Mouse (Mus musculus): Measurements from ENCODE around the gene Atp6v1e1. TPM values are rescaled to one million over a fixed set of nuclear protein-coding genes. Genes with fewer than 3 reads are reported as not detected.
A peak's percentile ranks its signal among the peaks of the same experiment; 100 is the strongest.

Atp6v1e1 gene
- polyA plus RNA-seq, 1 experiment from 2014 or later, result 193 TPM

GRCm38 (mm10) chr6:120795422-120796086 is 27.0 kb downstream of the Atp6v1e1 start:
- TF ChIP-seq EP300 (IDR thresholded peaks at IDR 0.05; ENCODE audit: low read depth) (no peak), CTCF (IDR thresholded peaks at IDR 0.05; ENCODE audit: low read depth) (no peak)

GRCm38 (mm10) chr6:120792947-120793346 is 29.6 kb downstream of the Atp6v1e1 start:
- no peaks in the 10 kb centered on the region for H3K9me3 ChIP-seq (ENCODE audit: low read length)
- no peak overlapping the region for H3K9ac ChIP-seq (replicated peaks)
- peaks cover 2% of the 10 kb centered on the region for H3K4me1 ChIP-seq (ENCODE audit: insufficient read depth)
- H3K36me3 ChIP-seq (replicated peaks; ENCODE audit: insufficient read depth, low read length), result peaks cover 71% of the 10 kb centered on the region
- DNase-seq, result no peak
- no peaks in the 10 kb centered on the region for H3K27me3 ChIP-seq (ENCODE audit: insufficient read depth, low read length)
- TF ChIP-seq CTCF (IDR thresholded peaks at IDR 0.05; ENCODE audit: low read depth) (peak; percentile 43), EP300 (IDR thresholded peaks at IDR 0.05; ENCODE audit: low read depth) (no peak)
- no peak overlapping the region for H3K4me2 ChIP-seq (ENCODE audit: low read depth, low read length)
- no peak overlapping the region for H3K27ac ChIP-seq (ENCODE audit: low read depth)
- no peak overlapping the region for H3K4me3 ChIP-seq (ENCODE audit: low read depth, low read length)
- 88% methylated on average over 8 of the region's 8 CpGs for WGBS (ENCODE audit: insufficient replicate concordance)
- no peak for ATAC-seq

More at GRCm38 (mm10) chr6:120795422-120796086, 27.0 kb downstream of the Atp6v1e1 start:
- H3K9me3 ChIP-seq (ENCODE audit: low read length), result no peaks in the 10 kb centered on the region
- no peak overlapping the region for H3K9ac ChIP-seq (replicated peaks)
- H3K4me1 ChIP-seq (ENCODE audit: insufficient read depth), result no peaks in the 10 kb centered on the region; the same call in 1 of the 2 replicates
- peak; percentile 10; the same call in 1 of the 2 replicates for ATAC-seq
- H3K27ac ChIP-seq (ENCODE audit: low read depth), result no peak overlapping the region
- H3K4me2 ChIP-seq (ENCODE audit: low read depth, low read length), result no peak overlapping the region
- 42% methylated on average over 5 of the region's 5 CpGs for WGBS (ENCODE audit: insufficient replicate concordance)
- no peak for DNase-seq
- H3K27me3 ChIP-seq (ENCODE audit: insufficient read depth, low read length), result no peaks in the 10 kb centered on the region
- peaks cover 93% of the 10 kb centered on the region for H3K36me3 ChIP-seq (replicated peaks; ENCODE audit: insufficient read depth, low read length)
- no peak overlapping the region for H3K4me3 ChIP-seq (ENCODE audit: low read depth, low read length)

DNA sequence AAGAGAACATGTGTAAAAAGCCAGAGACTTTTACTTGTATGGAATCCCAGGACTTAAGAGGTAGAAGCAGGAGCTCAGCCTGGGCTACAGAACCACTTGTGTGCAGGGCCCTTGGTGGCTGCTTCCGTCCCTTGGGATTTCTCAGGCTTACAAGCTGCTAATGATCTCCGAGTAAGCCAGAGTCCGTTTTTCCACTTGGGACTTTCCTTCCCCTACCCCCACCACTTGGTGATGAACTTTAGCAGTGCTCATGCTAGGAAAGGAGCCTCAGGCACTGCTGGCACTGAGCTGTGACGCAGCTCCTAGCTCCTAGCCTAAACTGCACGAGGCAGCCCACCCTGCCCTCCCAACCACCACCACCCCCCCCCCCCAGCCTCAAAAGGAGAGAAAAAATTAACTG is 31.9 kb downstream of the Atp6v1e1 start:
- Histone ChIP-seq H3K4me2 (ENCODE audit: low read depth, low read length) (no peak overlapping the region), H3K27me3 (ENCODE audit: insufficient read depth, low read length) (no peaks in the 10 kb centered on the region), H3K9me3 (ENCODE audit: low read length) (no peaks in the 10 kb centered on the region), H3K27ac (ENCODE audit: low read depth) (no peak overlapping the region), H3K9ac (replicated peaks) (no peak overlapping the region), H3K4me1 (ENCODE audit: insufficient read depth) (peaks cover 2% of the 10 kb centered on the region), H3K4me3 (ENCODE audit: low read depth, low read length) (no peak overlapping the region), H3K36me3 (replicated peaks; ENCODE audit: insufficient read depth, low read length) (peaks cover 49% of the 10 kb centered on the region)
- WGBS (ENCODE audit: insufficient replicate concordance), result 83% methylated on average over 5 of the region's 5 CpGs
- TF ChIP-seq EP300 (IDR thresholded peaks at IDR 0.05; ENCODE audit: low read depth) (no peak), CTCF (IDR thresholded peaks at IDR 0.05; ENCODE audit: low read depth) (no peak)
- DNase-seq (no peak), ATAC-seq (no peak)

GRCm38 (mm10) chr6:120790153-120790552 is 32.4 kb downstream of the Atp6v1e1 start:
- Histone ChIP-seq H3K4me3 (ENCODE audit: low read depth, low read length) (no peak overlapping the region), H3K4me2 (ENCODE audit: low read depth, low read length) (no peak overlapping the region), H3K9ac (replicated peaks) (no peak overlapping the region), H3K4me1 (ENCODE audit: insufficient read depth) (peaks cover 2% of the 10 kb centered on the region), H3K36me3 (replicated peaks; ENCODE audit: insufficient read depth, low read length) (peaks cover 43% of the 10 kb centered on the region), H3K27ac (ENCODE audit: low read depth) (no peak overlapping the region), H3K9me3 (ENCODE audit: low read length) (no peaks in the 10 kb centered on the region), H3K27me3 (ENCODE audit: insufficient read depth, low read length) (no peaks in the 10 kb centered on the region)
- 62% methylated on average over 11 of the region's 11 CpGs for WGBS (ENCODE audit: insufficient replicate concordance)
- peak; percentile 47 for ATAC-seq
- TF ChIP-seq CTCF (IDR thresholded peaks at IDR 0.05; ENCODE audit: low read depth) (no peak), EP300 (IDR thresholded peaks at IDR 0.05; ENCODE audit: low read depth) (no peak)
- peak; percentile 60 for DNase-seq

GRCm38 (mm10) chr6:120788904-120789303 is 33.7 kb downstream of the Atp6v1e1 start:
- no peak overlapping the region for H3K4me2 ChIP-seq (ENCODE audit: low read depth, low read length)

GRCm38 (mm10) chr6:120788068-120788607 is 34.5 kb downstream of the Atp6v1e1 start:
- TF ChIP-seq EP300 (IDR thresholded peaks at IDR 0.05; ENCODE audit: low read depth) (no peak), CTCF (IDR thresholded peaks at IDR 0.05; ENCODE audit: low read depth) (no peak)
- Histone ChIP-seq H3K27ac (ENCODE audit: low read depth) (no peak overlapping the region), H3K36me3 (replicated peaks; ENCODE audit: insufficient read depth, low read length) (peaks cover 24% of the 10 kb centered on the region), H3K27me3 (ENCODE audit: insufficient read depth, low read length) (no peaks in the 10 kb centered on the region), H3K9me3 (ENCODE audit: low read length) (no peaks in the 10 kb centered on the region), H3K4me3 (ENCODE audit: low read depth, low read length) (no peak overlapping the region), H3K9ac (replicated peaks) (no peak overlapping the region), H3K4me2 (ENCODE audit: low read depth, low read length) (no peak overlapping the region), H3K4me1 (ENCODE audit: insufficient read depth) (peaks cover 2% of the 10 kb centered on the region)
- no peak for DNase-seq
- WGBS (ENCODE audit: insufficient replicate concordance), result 76% methylated on average over 5 of the region's 5 CpGs
- ATAC-seq, result no peak

More at GRCm38 (mm10) chr6:120788904-120789303, 33.7 kb downstream of the Atp6v1e1 start:
- no peaks in the 10 kb centered on the region for H3K27me3 ChIP-seq (ENCODE audit: insufficient read depth, low read length)
- DNase-seq (no peak), ATAC-seq (no peak)
- no peak overlapping the region for H3K9ac ChIP-seq (replicated peaks)
- TF ChIP-seq EP300 (IDR thresholded peaks at IDR 0.05; ENCODE audit: low read depth) (no peak), CTCF (IDR thresholded peaks at IDR 0.05; ENCODE audit: low read depth) (peak; percentile 59)
- no peaks in the 10 kb centered on the region for H3K9me3 ChIP-seq (ENCODE audit: low read length)
- H3K4me3 ChIP-seq (ENCODE audit: low read depth, low read length), result no peak overlapping the region
- peaks cover 2% of the 10 kb centered on the region for H3K4me1 ChIP-seq (ENCODE audit: insufficient read depth)
- H3K36me3 ChIP-seq (replicated peaks; ENCODE audit: insufficient read depth, low read length), result peaks cover 31% of the 10 kb centered on the region
- H3K27ac ChIP-seq (ENCODE audit: low read depth), result no peak overlapping the region

Measured in liver, postnatal 0 days (tissue).